Mouse (Mus musculus): ENCODE measurements around the gene Chd1l.
A peak's percentile ranks its signal among the peaks of the same experiment; 100 is the strongest.

Chd1l gene

DNA sequence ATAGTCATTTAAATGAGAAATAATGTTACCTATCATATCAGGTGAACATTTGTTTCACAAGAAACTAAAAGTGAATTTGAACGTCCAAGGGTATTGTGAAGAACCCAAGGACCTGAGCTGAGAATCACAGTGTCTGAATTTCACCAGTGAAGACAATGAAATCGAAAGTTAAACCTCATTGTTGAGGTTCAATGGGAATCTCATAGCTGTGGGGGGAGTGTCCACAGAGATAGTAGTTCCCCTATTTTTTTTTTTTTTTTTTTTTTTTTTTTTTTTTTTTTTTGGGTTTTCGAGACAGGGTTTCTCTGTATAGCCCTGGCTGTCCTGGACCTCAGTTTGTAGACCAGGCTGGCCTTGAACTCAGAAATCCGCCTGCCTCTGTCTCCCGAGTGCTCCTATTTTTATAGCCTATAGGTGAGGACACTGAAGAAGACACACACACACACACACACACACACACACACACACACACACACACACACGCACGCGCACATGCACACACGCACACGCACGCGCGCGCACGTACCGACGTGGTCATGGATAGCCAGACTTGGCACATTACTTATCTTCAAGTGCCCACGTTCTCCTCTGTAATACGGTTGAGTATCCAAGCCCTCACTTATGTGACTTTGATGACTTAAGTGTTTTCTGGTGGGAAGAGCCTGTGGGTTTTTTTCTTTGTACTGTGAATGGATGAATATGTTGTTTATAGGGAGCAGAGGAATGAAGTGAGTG lies 7.3 kb upstream of the Chd1l start:
- no peak for DNase-seq (ENCODE audit: low spot score in 2 of 2)

DNA sequence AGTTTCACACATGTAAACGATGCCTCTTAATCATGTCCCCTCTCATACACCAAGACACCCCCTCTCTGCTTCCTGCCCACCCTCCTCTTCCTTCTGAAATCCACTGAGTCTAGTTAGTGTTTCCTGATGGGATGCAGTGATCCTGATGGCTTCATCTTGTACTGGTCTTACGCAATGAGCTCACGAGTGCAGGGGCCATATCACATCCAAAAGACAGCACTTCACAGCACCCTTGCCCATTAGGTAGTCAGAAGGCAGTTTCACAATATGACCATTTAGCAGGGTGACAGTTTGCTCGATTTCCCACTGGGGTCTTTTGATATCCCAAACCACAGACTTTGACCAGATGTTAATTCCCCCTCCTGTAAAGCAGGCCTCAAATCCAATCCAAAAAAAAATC lies 5.9 kb upstream of the Chd1l start:
- DNase-seq (ENCODE audit: low spot score in 2 of 2): no peak

DNA sequence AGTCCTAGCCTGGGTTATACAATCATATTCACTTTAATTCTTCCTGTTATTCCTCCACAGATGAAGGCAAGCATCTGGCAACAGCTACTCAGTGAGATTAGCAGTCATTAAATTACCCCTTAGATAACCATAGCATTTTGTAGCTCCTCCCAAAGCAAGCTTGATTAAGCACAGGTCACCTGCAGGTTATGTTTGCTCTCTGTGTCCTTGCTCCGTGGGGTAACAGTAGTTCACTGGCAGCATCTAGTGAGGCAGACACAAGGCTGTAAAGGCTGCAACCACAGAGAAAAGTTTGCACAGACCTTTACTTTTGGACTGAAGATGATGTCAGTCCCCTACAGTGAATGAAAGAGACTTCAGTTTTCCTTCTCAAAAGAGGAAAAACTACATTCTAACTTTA lies 5.2 kb upstream of the Chd1l start:
- no peak for DNase-seq (ENCODE audit: low spot score in 2 of 2)

DNA sequence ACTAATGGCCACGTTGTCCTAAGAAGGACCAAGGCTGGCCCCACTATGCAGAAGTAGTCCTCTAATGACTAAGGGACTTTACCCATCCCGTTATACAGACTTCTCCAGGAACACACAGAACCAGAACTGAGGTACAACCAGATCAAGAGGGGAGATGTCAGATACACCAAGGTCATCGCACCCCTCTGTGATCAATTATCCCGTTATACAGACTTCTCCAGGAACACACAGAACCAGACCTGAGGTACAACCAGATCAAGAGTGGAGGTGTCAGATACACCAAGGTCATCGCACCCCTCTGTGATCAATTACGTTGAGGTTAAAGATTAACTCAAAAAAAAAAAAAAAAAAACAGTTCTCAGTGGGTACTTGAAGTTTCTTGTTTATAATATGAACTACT lies 1.0 kb upstream of the Chd1l start:
- DNase-seq (ENCODE audit: low spot score in 2 of 2): no peak

- no peak for DNase-seq (ENCODE audit: low spot score in 2 of 2)
Observed at GRCm38 (mm10) chr3:97609201-97609844, 680 bp downstream of the Chd1l start.

GRCm38 (mm10) chr3:97600050-97600832 lies 9.8 kb downstream of the Chd1l start:
- DNase-seq (ENCODE audit: low spot score in 2 of 2): no peak

GRCm38 (mm10) chr3:97596796-97597195 lies 13.2 kb downstream of the Chd1l start:
- DNase-seq (ENCODE audit: low spot score in 2 of 2): no peak

DNA sequence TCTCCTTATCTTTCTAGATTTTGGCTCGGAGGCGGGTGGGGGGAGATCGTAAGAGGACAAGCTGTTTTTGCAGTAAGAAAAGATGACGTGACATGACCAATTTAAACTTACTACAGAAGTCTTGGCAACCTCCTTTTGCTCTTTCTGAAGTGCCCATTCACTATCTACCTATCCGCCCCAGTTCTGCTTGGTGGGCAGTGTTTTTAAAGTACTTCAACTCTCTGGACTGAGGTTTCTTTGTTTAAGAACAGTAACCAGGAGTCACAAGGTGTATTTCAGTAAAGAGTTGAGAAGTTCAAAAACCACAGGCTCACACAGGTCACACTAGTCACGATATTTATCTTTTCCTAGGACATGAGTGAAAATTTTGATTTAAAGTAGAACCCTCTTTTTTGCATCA lies 14.9 kb downstream of the Chd1l start:
- DNase-seq (ENCODE audit: low spot score in 2 of 2): no peak

DNA sequence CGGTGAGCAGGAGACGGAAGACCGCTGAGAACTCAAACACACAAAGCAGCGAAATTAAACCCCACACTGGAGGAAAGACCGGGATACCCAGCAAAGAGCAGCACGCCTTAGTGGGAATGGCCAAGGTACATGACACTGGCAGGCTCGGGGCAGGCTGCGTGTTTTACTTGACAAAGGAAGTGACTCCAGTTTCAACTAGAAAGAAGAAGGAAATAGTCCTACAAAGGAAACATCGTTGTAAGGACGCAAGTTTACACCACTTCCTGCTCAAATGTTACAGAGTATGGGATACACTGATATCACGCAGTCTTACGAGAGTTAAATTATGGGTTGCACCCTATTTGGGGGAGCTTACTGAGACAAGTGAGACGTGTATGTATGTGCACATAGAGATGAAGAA lies 15.9 kb downstream of the Chd1l start:
- DNase-seq (ENCODE audit: low spot score in 2 of 2): no peak

DNA sequence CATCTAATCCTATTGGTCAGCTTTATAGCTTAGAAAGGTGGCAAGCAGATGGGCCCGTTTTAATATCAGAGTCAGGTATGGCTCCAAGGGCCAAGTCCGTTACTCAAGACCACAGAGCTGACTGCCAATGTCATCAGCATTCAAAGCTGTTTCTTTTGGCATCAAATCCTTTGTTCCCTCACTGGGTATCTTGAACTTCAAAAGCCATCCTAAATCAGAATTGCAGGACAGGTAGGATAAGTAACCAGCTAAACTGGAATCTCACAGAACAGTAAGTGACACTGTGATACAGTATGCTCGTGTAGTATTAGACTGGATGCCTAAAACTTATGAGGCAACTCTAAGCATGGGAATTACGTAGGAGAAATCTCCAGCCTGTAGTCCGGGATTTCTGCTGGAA lies 16.9 kb downstream of the Chd1l start:
- DNase-seq (ENCODE audit: low spot score in 2 of 2): no peak

GRCm38 (mm10) chr3:97590699-97591098 lies 19.3 kb downstream of the Chd1l start:
- DNase-seq (ENCODE audit: low spot score in 2 of 2): no peak

- DNase-seq (ENCODE audit: low spot score in 2 of 2): no peak
Observed at GRCm38 (mm10) chr3:97587656-97588055, 22.3 kb downstream of the Chd1l start.

DNA sequence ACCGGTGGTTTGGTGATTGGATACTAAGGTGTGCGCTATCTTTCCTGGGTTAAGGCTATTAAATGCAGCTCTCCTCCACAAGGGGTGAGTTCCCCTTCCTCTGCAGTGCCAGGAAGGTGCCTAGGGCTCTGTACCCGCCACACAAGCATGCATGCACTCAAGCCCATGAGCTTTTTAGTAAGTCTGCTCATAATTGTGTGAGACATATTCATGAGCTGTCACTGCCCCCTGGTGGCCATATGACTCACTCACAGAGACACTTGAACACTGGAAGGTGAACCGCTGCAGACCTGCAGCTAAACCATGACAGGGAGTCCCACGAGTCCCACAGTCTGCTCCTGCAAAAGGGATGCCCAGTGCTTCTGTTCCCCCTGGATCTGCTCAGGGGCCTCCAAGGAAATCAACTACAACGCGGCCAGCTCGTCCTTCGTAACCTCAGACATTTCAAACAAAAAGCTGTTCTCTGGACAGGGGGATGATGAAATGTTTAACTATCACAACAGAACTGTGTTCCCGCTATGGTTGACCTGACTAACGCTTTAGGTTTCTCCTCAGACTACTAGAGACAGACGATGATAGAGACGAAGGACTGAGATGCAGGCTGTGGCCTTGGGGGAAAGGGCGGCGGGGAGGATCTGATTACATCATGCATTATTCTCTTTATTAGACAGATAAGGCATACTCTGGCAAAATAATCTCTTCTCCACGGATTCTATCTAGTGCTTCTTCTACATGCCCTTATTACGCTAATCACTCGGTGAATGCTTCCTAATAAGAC lies 24.4 kb downstream of the Chd1l start:
- DNase-seq (ENCODE audit: low spot score in 2 of 2): peak; percentile 58 to 72

GRCm38 (mm10) chr3:97573807-97574206 lies 36.2 kb downstream of the Chd1l start:
- no peak for DNase-seq (ENCODE audit: low spot score in 2 of 2)

- no peak for DNase-seq (ENCODE audit: low spot score in 2 of 2)
Observed at GRCm38 (mm10) chr3:97564588-97564987, 45.4 kb downstream of the Chd1l start.

GRCm38 (mm10) chr3:97558554-97558953 lies 51.4 kb downstream of the Chd1l start:
- no peak for DNase-seq (ENCODE audit: low spot score in 2 of 2)

GRCm38 (mm10) chr3:97546205-97546604 lies 63.8 kb downstream of the Chd1l start:
- no peak for DNase-seq (ENCODE audit: low spot score in 2 of 2)

DNA sequence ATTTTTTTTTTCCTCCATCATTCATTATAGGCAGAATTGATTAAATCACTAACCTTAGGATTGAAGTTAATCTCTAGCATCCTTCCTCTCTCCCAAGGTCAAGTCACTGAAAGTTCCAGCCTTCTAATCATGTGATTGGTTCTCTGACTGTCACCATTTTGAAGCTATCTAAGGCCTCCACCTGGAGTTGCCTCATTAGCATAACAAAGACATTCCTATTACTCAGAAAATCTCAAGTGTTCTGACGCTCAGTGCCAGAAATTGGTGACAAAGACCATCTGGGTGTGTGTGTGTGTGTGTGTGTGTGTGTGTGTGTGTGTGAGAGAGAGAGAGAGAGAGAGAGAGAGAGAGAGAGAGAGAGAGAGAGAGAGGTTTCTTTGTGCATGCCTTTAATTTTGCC lies 69.8 kb downstream of the Chd1l start:
- no peak for DNase-seq (ENCODE audit: low spot score in 2 of 2)

DNA sequence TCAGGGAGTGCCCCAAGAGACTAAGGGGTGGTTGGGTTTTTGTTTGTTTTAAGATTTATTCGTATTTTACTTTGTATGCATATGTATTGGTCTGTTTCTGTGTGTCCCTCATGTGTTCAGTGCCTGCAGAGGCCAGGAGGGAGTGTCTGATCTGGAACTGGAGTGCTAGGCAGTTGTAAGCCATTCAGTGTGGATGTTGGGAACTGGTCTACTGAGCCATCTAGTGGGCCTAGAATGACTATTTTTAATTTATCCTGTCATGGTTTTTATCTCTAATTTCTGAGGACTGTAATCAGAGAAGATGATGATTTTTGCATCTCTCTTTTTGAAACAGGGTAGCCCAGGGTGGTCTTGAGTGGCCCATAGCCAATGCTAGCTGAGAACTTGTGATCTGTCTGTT lies 71.4 kb downstream of the Chd1l start:
- DNase-seq (ENCODE audit: low spot score in 2 of 2): no peak

- DNase-seq (ENCODE audit: low spot score in 2 of 2): no peak
Observed at GRCm38 (mm10) chr3:97537006-97537405, 73.0 kb downstream of the Chd1l start.

GRCm38 (mm10) chr3:97535660-97536059 lies 74.3 kb downstream of the Chd1l start:
- DNase-seq (ENCODE audit: low spot score in 2 of 2): no peak

GRCm38 (mm10) chr3:97525458-97525857 lies 84.5 kb downstream of the Chd1l start:
- no peak for DNase-seq (ENCODE audit: low spot score in 2 of 2)

Data from urinary bladder, postnatal 4 days (tissue).